Mouse (Mus musculus) kidney, adult 2 months (tissue): ENCODE data around the gene Ifitm1.

ENCODE experiments used
- CTCF ChIP-seq: fragments of 200-500 bp; conservative IDR thresholded peaks from 2 replicates; pipeline ENCODE4 v1.5.1; 2011; ENCODE audit warnings: low read depth, mild to moderate bottlenecking, control low read depth, low read length, moderate library complexity, mixed read lengths; ENCODE audit not compliant: insufficient read depth, insufficient read length
- POLR2A ChIP-seq: fragments of 200-500 bp; IDR thresholded peaks from one replicate; pipeline ENCODE4 v1.6.1; 2011; ENCODE audit warnings: low read depth, low read length, control low read depth

GRCm38 (mm10) chr7:141010593-141010992 lies 43.6 kb downstream of the Ifitm1 start, which contains the start of gene Ifitm3:
- TF ChIP-seq POLR2A (peak; percentile 57), CTCF (no peak)
